Mouse (Mus musculus): Measurements from ENCODE around the gene Loxl1. TPM values are rescaled to one million over a fixed set of nuclear protein-coding genes. Genes with fewer than 3 reads are reported as not detected.
A peak's percentile ranks its signal among the peaks of the same experiment; 100 is the strongest.

The Loxl1 gene
- 1 to 10 TPM; 3.2 to 3.3 TPM for total RNA-seq (2021)
- long read RNA-seq, experiment 1, partial matches to known transcripts: 0 of 2 reads
- long read RNA-seq, experiment 1, other reads (novel, unspliced or antisense): 0 of 2 reads
- long read RNA-seq, experiment 2, transcript Loxl1-201 (7 exons, 3,297 nt): major isoform, 8 of 9 reads
- long read RNA-seq, experiment 2, partial matches to known transcripts: 0 of 9 reads
- long read RNA-seq, experiment 2, other reads (novel, unspliced or antisense): 1 of 9 reads

- H3K4me3 ChIP-seq: peak within 1 kb of the TSS; percentile 45
- no peak for TF ChIP-seq CTCF (conservative IDR thresholded peaks at IDR 0.05)
- peak in 1 of 2 experiments; percentile 33 for DNase-seq (ENCODE audit: low spot score in 2 of 2)
- H3K27ac ChIP-seq: peak within 1 kb of the TSS; percentile 59; the same call in 1 of the 2 replicates
These were observed at the start of gene Loxl1 for GRCm38 (mm10) chr9:58312944-58313359. TSS of gene Loxl1 (minus strand) at chr9:58313186.

- Histone ChIP-seq H3K4me3 (no peak overlapping the region), H3K27ac (no peak overlapping the region)
- no peak for DNase-seq (ENCODE audit: low spot score in 2 of 2)
- TF ChIP-seq CTCF (conservative IDR thresholded peaks at IDR 0.05): no peak
These were observed 49.0 kb upstream of the Loxl1 start for GRCm38 (mm10) chr9:58361956-58362355.

DNA sequence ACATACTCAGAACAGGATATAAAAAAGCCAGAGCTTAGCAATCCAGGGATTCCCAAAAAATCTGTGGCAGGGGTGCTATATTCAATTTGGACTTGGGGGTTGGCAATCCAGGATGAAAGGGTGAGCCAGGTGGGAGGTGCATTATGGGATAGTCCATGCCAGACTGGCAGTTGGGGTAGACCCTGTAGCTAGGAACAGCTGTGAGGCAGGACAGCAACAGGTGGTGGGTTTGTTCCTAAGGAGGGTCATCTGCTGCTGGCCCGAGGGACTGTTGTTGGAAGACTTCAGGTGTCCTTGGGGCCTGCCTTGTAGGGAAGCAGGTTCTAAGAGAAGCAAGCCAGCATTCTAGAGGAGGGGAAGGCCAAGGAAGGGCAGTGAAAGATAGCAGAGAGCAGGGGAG, 48.4 kb upstream of the Loxl1 start:
- no peak for TF ChIP-seq CTCF (conservative IDR thresholded peaks at IDR 0.05)
- Histone ChIP-seq H3K27ac (no peak overlapping the region), H3K4me3 (no peak overlapping the region)
- DNase-seq (ENCODE audit: low spot score in 2 of 2): no peak

DNA sequence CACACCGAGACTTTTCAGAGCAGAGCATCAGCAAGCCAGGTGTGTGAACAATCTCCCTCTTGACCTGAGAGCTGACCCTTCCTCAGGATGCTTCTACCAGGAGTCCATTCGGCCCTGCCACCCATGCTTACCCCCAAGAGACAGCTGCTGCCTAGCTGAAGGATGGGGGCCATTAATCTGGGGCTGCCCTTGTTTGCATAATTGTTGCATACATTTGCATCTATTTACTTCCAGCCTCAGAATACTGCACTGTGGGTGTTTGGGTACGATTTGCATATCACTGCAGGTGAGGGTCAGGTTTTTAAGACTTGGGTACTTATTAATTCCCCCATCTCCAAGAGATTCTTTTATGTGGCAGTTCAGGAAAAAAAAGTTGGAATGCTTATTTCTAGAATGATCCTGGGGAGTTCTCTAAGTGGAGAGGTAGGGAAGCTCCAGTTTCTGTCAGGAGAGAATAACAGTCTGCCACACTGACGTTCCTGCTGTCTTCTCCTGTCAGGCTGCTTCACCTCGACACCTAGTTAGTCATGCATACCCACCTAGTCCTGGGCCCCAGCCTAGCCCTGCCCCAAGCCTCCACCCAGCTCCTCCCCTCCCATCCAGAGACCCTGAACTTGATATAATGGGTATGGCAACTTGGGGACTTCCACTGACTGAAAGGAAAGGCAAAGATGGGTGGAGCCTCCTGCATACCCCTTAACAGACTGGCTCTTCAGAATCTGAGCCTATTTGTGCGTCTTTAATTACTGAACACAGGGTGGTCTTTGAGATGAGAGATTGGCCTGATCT, 42.5 kb upstream of the Loxl1 start:
- no peak for TF ChIP-seq CTCF (conservative IDR thresholded peaks at IDR 0.05)
- no peak overlapping the region for H3K4me3 ChIP-seq
- no peak overlapping the region for H3K27ac ChIP-seq
- no peak for DNase-seq (ENCODE audit: low spot score in 2 of 2)

DNA sequence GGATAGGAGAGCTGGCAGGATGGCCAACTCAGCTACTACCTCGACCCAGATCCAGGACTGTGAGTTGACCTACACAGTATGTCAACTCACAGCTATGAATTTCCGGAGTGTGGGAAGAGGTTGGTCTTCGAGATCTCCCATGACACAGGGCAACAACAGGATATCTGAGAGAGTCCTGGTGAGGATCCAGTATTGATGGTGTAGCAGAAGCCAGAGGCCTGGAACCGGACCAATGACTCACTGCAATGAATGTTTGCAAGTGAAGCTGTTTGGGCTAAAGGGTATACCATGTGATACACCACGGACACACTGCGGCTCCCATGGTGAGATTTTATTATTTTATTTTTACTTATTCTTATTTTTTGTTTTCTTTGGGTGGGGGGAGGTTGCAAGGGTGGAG, 41.7 kb upstream of the Loxl1 start:
- H3K27ac ChIP-seq: no peak overlapping the region

DNA sequence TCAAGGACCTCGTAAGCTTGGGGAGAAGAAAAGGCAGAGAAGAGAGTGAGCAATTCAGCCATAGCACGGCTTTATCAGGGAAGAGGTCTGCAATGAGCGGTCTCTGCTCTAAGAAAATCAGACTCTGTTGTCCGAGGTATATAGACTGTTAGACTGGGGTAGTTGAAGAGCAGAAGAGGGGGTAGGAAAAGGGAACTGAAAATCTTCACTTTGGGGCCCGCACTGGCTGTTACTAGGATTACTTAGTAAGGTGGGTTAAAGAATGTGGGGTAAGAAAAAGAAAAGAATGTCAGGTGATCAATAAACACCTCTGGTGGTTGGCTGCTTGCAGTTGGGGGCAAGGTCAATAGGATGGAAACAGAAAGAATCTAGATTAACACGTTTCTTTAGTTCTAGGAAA, 40.2 kb upstream of the Loxl1 start:
- Histone ChIP-seq H3K4me3 (no peak overlapping the region), H3K27ac (no peak overlapping the region)
- TF ChIP-seq CTCF (conservative IDR thresholded peaks at IDR 0.05): no peak
- no peak for DNase-seq (ENCODE audit: low spot score in 2 of 2)

More for the DNA sequence above, 41.7 kb upstream of the Loxl1 start:
- no peak for DNase-seq (ENCODE audit: low spot score in 2 of 2)
- TF ChIP-seq CTCF (conservative IDR thresholded peaks at IDR 0.05): no peak
- H3K4me3 ChIP-seq: no peak overlapping the region

- no peak for DNase-seq (ENCODE audit: low spot score in 2 of 2)
- Histone ChIP-seq H3K27ac (no peak overlapping the region), H3K4me3 (no peak overlapping the region)
- no peak for TF ChIP-seq CTCF (conservative IDR thresholded peaks at IDR 0.05)
These were observed 34.8 kb upstream of the Loxl1 start for GRCm38 (mm10) chr9:58347795-58348194.

DNA sequence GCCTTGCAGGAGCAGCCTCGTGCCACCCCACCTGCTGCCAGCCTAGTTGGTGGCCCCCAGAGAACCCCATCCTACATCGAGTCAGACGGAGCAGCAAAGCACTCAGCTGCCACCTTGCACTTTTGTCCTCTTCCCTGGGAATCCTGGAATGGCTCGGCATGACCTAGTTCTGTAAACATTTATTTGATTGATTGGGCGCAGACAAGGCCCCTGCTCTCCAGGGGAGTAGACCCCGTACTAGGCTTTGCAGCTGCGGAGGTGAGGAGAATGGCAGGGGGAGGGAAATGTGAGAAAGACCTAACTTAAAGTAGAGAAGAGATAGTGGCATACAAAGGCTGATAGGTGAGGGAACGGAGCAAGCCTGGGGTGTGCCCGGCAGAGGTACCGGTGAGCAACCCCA, 33.5 kb upstream of the Loxl1 start:
- no peak overlapping the region for H3K27ac ChIP-seq
- no peak overlapping the region for H3K4me3 ChIP-seq
- TF ChIP-seq CTCF (conservative IDR thresholded peaks at IDR 0.05): no peak
- no peak for DNase-seq (ENCODE audit: low spot score in 2 of 2)

- H3K4me3 ChIP-seq: no peak overlapping the region
- no peak for TF ChIP-seq CTCF (conservative IDR thresholded peaks at IDR 0.05)
- DNase-seq (ENCODE audit: low spot score in 2 of 2): no peak
- no peak overlapping the region for H3K27ac ChIP-seq
These were observed 33.0 kb upstream of the Loxl1 start for GRCm38 (mm10) chr9:58345963-58346362.

- peak; percentile 28; the same call in 1 of the 2 replicates for TF ChIP-seq CTCF (conservative IDR thresholded peaks at IDR 0.05)
- DNase-seq (ENCODE audit: low spot score in 2 of 2): no peak
- H3K27ac ChIP-seq: no peak overlapping the region
- H3K4me3 ChIP-seq: no peak overlapping the region
These were observed 28.8 kb upstream of the Loxl1 start for GRCm38 (mm10) chr9:58341795-58342194.

DNA sequence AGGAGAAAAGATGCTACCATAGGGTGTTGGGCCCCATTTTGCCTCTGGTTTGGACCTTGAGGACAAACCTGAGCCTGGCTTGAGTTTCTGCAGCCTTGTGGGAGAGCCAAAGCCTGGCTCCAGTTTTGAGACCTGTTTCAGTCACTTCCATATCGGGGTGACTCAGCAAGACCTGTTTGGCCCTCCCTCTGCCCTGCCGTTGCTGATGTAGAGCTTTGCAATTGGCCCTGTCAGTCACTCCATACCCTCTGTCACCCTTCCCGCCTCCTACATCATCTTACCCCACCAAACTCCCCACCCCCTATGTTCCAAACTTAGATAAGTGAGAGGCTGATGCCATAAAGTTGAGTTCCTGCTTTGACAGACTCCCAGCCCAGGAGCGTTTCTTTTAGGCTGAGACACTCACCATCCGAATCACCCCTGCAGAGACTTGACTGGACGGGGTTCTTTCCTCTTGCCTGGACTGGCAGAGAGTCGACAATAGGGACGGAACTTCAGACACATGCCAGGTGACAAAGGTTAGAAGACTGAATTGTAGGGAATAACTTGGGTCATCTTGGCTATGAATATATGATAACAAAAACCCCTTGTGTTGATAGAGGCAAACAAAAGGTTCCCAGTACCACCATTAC, 23.8 kb upstream of the Loxl1 start:
- TF ChIP-seq CTCF (conservative IDR thresholded peaks at IDR 0.05): no peak
- Histone ChIP-seq H3K27ac (no peak overlapping the region), H3K4me3 (no peak overlapping the region)
- DNase-seq (ENCODE audit: low spot score in 2 of 2): no peak

DNA sequence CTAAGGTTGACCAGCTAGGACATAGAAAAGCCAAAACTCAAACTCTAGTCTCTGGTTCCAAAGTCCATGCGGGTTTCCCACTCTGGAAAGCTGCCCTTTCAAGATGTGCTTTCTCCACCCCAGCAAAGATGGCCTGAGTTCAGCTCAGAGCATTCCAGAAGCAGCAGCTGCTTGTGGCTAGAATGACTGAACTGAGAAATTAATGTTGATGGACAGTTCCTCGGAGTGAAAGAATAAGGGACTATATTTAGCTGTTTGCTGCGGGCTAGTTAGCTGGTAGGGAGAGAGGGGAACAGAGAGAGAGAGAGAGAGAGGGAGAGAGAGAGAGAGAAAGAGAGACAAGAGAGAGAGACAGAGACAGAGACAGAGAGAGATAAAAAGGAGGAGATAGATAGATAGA, 18.3 kb upstream of the Loxl1 start:
- Histone ChIP-seq H3K4me3 (no peak overlapping the region), H3K27ac (peak overlapping the region; percentile 75)
- TF ChIP-seq CTCF (conservative IDR thresholded peaks at IDR 0.05): no peak
- no peak for DNase-seq (ENCODE audit: low spot score in 2 of 2)

DNA sequence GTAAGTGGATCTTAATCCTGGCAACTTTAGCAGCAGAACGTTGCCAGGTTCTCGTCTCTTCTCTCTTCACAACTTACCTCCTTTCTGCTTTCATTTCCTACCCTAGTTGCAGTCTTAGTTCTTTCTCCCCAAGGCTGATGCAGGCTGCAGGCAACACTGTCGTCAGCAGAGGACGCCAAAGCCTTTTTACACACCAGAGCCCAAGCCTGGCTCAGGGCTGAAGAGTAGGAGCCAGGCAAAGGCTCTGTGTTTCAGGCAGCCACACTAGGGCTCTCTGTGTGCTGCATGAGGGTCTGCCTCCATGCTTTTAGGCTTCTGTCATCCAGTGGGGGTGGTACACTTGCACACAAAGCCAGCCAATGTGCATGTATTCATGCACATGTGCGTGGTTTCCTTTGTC, 17.3 kb upstream of the Loxl1 start:
- H3K4me3 ChIP-seq: no peak overlapping the region
- peak; percentile 97 for TF ChIP-seq CTCF (conservative IDR thresholded peaks at IDR 0.05)
- peak; percentile 68 to 75 for DNase-seq (ENCODE audit: low spot score in 2 of 2)
- H3K27ac ChIP-seq: peak overlapping the region; percentile 75

Data from layer of hippocampus, adult 2 months (tissue).